Mouse (Mus musculus) lung, postnatal 0 days (tissue): Measurements from ENCODE around the gene Pfkp.

ENCODE experiments used
- CTCF ChIP-seq: IDR thresholded peaks from 2 replicates; pipeline ENCODE4 v1.5.1; 2016; ENCODE audit warnings: antibody characterized with exemption, mild to moderate bottlenecking
- EP300 ChIP-seq: IDR thresholded peaks from 2 replicates; pipeline ENCODE4 v1.6.1; 2016; ENCODE audit warnings: antibody characterized with exemption, mild to moderate bottlenecking, control low read depth

- TF ChIP-seq CTCF = no peak
- TF ChIP-seq EP300 = no peak
These were observed 10.7 kb upstream of the Pfkp start for GRCm38 (mm10) chr13:6659314-6659713.
